Mouse (Mus musculus): ENCODE measurements at regions not wholly inside any gene's neighbourhood (a gene's known extent, or its start where the extent isn't known, plus 50 kb on each side); places are given as distances from the start of the nearest gene placed in this dataset.

GRCm38 (mm10) chr2:72674856-72675440 is 199.0 kb downstream of the Cdca7 start:
- DNase-seq (ENCODE audit: low spot score) (no peak), ATAC-seq (replicated peaks; ENCODE audit: low FRiP score, low TSS enrichment, low read depth) (no peak)
- Histone ChIP-seq H3K9me3 (ENCODE audit: control insufficient read depth, low read length) (no peaks in the 10 kb centered on the region), H3K4me2 (ENCODE audit: low read length) (peak overlapping the region; percentile 6; the same call in 1 of the 2 replicates), H3K27ac (ENCODE audit: low read depth) (peak overlapping the region; percentile 47; the same call in 1 of the 2 replicates), H3K27me3 (replicated peaks; ENCODE audit: control insufficient read depth, insufficient read depth, low read length) (no peaks in the 10 kb centered on the region), H3K36me3 (ENCODE audit: control insufficient read depth, insufficient read depth, low read length) (no peaks in the 10 kb centered on the region), H3K4me3 (ENCODE audit: low read depth, low read length) (no peak overlapping the region), H3K9ac (ENCODE audit: low read length) (no peak overlapping the region), H3K4me1 (replicated peaks; ENCODE audit: control insufficient read depth, insufficient read depth, low read length) (peaks cover 7% of the 10 kb centered on the region; the same call in 1 of the 2 replicates)
- WGBS: 61% methylated on average over 6 of the region's 6 CpGs

GRCm38 (mm10) chr2:72677731-72678130 is 201.8 kb downstream of the Cdca7 start:
- Histone ChIP-seq H3K27me3 (replicated peaks; ENCODE audit: control insufficient read depth, insufficient read depth, low read length) (no peaks in the 10 kb centered on the region), H3K27ac (ENCODE audit: low read depth) (no peak overlapping the region), H3K9me3 (ENCODE audit: control insufficient read depth, low read length) (no peaks in the 10 kb centered on the region), H3K4me3 (ENCODE audit: low read depth, low read length) (no peak overlapping the region), H3K4me1 (replicated peaks; ENCODE audit: control insufficient read depth, insufficient read depth, low read length) (peaks cover 7% of the 10 kb centered on the region; the same call in 1 of the 2 replicates), H3K9ac (ENCODE audit: low read length) (no peak overlapping the region), H3K4me2 (ENCODE audit: low read length) (no peak overlapping the region), H3K36me3 (ENCODE audit: control insufficient read depth, insufficient read depth, low read length) (no peaks in the 10 kb centered on the region)
- no peak for ATAC-seq (replicated peaks; ENCODE audit: low FRiP score, low TSS enrichment, low read depth)
- 80% methylated on average over 8 of the region's 8 CpGs for WGBS
- DNase-seq (ENCODE audit: low spot score): no peak

DNA sequence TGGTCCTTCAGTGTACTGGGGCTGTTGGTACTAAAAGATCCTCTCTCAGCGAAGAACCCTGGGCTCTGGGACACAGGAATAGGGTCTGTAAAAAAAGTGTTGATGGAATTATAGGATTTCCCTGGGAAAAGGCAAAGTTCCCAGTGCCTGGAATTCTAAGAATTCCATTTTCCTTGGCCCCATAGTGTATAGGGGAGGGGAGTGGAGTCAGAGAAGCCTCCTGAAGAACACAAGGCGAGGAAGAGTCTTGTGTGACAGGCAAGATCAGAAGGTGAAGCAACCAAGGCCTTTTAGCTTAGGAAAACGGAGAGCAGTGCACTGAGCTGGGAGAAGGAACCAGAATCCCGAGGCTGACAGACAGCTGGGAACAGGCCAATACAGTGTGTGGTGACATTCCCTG is 212.1 kb downstream of the Cdca7 start:
- DNase-seq (ENCODE audit: low spot score) (no peak), ATAC-seq (replicated peaks; ENCODE audit: low FRiP score, low TSS enrichment, low read depth) (no peak)
- 54% methylated on average over 4 of the region's 4 CpGs for WGBS
- Histone ChIP-seq H3K9ac (ENCODE audit: low read length) (no peak overlapping the region), H3K27ac (ENCODE audit: low read depth) (no peak overlapping the region), H3K9me3 (ENCODE audit: control insufficient read depth, low read length) (peaks cover 11% of the 10 kb centered on the region; the same call in 1 of the 2 replicates), H3K27me3 (replicated peaks; ENCODE audit: control insufficient read depth, insufficient read depth, low read length) (no peaks in the 10 kb centered on the region), H3K4me1 (replicated peaks; ENCODE audit: control insufficient read depth, insufficient read depth, low read length) (no peaks in the 10 kb centered on the region), H3K4me2 (ENCODE audit: low read length) (no peak overlapping the region), H3K36me3 (ENCODE audit: control insufficient read depth, insufficient read depth, low read length) (no peaks in the 10 kb centered on the region), H3K4me3 (ENCODE audit: low read depth, low read length) (no peak overlapping the region)

DNA sequence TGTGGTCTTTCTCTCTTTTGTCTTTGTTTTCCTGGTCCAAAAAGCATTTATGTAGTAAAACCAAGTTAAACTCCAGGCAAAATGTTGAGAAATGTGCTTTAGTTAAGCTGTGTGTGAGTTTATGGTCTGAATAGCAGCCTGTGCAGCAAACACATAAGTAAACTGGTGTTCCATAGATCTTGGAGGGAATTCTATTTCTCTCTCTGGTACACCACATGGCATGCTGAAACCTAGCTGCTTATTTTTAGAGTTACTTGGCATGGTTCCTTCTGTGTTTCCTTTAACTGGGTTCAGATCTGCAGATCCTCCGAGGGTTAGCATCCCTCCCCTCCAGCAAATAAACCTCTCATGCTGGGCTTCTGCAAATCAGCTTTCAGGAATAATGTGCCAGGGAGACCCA is 225.1 kb downstream of the Cdca7 start:
- Histone ChIP-seq H3K27ac (ENCODE audit: low read depth) (no peak overlapping the region), H3K4me1 (replicated peaks; ENCODE audit: control insufficient read depth, insufficient read depth, low read length) (no peaks in the 10 kb centered on the region), H3K4me2 (ENCODE audit: low read length) (no peak overlapping the region), H3K4me3 (ENCODE audit: low read depth, low read length) (no peak overlapping the region), H3K27me3 (replicated peaks; ENCODE audit: control insufficient read depth, insufficient read depth, low read length) (no peaks in the 10 kb centered on the region), H3K9me3 (ENCODE audit: control insufficient read depth, low read length) (no peaks in the 10 kb centered on the region), H3K36me3 (ENCODE audit: control insufficient read depth, insufficient read depth, low read length) (no peaks in the 10 kb centered on the region), H3K9ac (ENCODE audit: low read length) (no peak overlapping the region)
- WGBS: 34% methylated on average over 1 of the region's 1 CpGs
- ATAC-seq (replicated peaks; ENCODE audit: low FRiP score, low TSS enrichment, low read depth): no peak
- no peak for DNase-seq (ENCODE audit: low spot score)

GRCm38 (mm10) chr2:72703238-72703637 is 227.3 kb downstream of the Cdca7 start:
- Histone ChIP-seq H3K9ac (ENCODE audit: low read length) (no peak overlapping the region), H3K4me2 (ENCODE audit: low read length) (no peak overlapping the region), H3K27ac (ENCODE audit: low read depth) (no peak overlapping the region), H3K9me3 (ENCODE audit: control insufficient read depth, low read length) (no peaks in the 10 kb centered on the region), H3K4me3 (ENCODE audit: low read depth, low read length) (no peak overlapping the region), H3K36me3 (ENCODE audit: control insufficient read depth, insufficient read depth, low read length) (no peaks in the 10 kb centered on the region), H3K27me3 (replicated peaks; ENCODE audit: control insufficient read depth, insufficient read depth, low read length) (no peaks in the 10 kb centered on the region), H3K4me1 (replicated peaks; ENCODE audit: control insufficient read depth, insufficient read depth, low read length) (no peaks in the 10 kb centered on the region)
- ATAC-seq (replicated peaks; ENCODE audit: low FRiP score, low TSS enrichment, low read depth) (no peak), DNase-seq (ENCODE audit: low spot score) (no peak)
- WGBS: 85% methylated on average over 11 of the region's 11 CpGs

DNA sequence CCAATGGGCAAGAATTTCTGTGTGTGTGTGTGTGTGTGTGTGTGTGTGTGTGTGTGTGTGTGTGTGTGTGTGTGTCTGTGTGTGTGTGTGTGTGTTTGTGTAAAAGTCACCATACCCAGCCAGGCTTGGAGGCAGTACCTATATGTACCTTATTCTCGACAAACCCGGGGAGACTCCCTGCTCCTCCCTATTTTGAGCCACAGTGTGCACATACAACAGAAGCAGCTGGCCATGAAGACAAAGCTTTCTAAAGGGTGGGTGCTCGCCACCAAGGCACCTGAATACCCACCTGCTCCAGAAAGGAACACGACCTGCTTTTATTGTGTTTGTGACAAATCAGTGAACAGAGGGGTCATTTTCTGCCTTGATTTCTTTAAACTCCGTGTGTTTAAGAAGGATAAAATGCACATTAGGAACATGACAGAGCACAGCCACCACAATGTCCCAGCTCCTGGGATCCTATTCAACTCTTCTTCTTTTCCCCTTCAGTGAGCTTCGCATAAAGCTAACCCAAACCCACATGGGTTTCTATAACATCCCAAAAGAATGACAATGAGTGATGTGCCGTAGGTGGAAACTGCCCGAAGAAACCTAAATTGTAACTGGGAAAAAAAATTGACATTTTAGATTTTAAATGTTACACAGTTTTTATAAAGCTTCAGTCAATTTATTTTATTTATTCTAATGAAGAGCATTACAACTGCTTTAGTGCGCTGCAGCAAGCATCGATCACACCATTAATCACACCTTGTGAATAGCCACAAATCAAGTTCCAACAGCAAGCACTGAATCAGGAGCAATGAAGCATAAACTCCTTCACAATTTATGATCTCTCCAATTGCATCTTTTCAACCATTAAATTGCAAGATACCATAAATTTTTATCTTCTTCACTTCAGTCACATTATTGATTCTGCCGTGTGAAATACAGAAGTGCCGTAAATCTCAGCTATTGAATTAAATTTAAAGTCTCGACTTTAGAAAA is 232.0 kb downstream of the Cdca7 start:
- H3K4me3 ChIP-seq (ENCODE audit: low read depth, low read length): no peak overlapping the region
- no peak for DNase-seq (ENCODE audit: low spot score)
- no peak overlapping the region for H3K4me2 ChIP-seq (ENCODE audit: low read length)
- WGBS: 80% methylated on average over 13 of the region's 13 CpGs
- H3K36me3 ChIP-seq (ENCODE audit: control insufficient read depth, insufficient read depth, low read length): no peaks in the 10 kb centered on the region
- no peaks in the 10 kb centered on the region for H3K27me3 ChIP-seq (replicated peaks; ENCODE audit: control insufficient read depth, insufficient read depth, low read length)
- no peak for ATAC-seq (replicated peaks; ENCODE audit: low FRiP score, low TSS enrichment, low read depth)
- H3K9ac ChIP-seq (ENCODE audit: low read length): no peak overlapping the region
- H3K9me3 ChIP-seq (ENCODE audit: control insufficient read depth, low read length): no peaks in the 10 kb centered on the region
- H3K4me1 ChIP-seq (replicated peaks; ENCODE audit: control insufficient read depth, insufficient read depth, low read length): no peaks in the 10 kb centered on the region
- H3K27ac ChIP-seq (ENCODE audit: low read depth): no peak overlapping the region

GRCm38 (mm10) chr2:72716931-72717330 is 241.0 kb downstream of the Cdca7 start:
- H3K27me3 ChIP-seq (replicated peaks; ENCODE audit: control insufficient read depth, insufficient read depth, low read length): no peaks in the 10 kb centered on the region
- ATAC-seq (replicated peaks; ENCODE audit: low FRiP score, low TSS enrichment, low read depth) (no peak), DNase-seq (ENCODE audit: low spot score) (no peak)
- H3K36me3 ChIP-seq (ENCODE audit: control insufficient read depth, insufficient read depth, low read length): no peaks in the 10 kb centered on the region
- H3K9me3 ChIP-seq (ENCODE audit: control insufficient read depth, low read length): no peaks in the 10 kb centered on the region
- 76% methylated on average over 4 of the region's 4 CpGs for WGBS
- no peaks in the 10 kb centered on the region for H3K4me1 ChIP-seq (replicated peaks; ENCODE audit: control insufficient read depth, insufficient read depth, low read length)
- no peak overlapping the region for H3K27ac ChIP-seq (ENCODE audit: low read depth)
- no peak overlapping the region for H3K9ac ChIP-seq (ENCODE audit: low read length)
- no peak overlapping the region for H3K4me2 ChIP-seq (ENCODE audit: low read length)
- no peak overlapping the region for H3K4me3 ChIP-seq (ENCODE audit: low read depth, low read length)

DNA sequence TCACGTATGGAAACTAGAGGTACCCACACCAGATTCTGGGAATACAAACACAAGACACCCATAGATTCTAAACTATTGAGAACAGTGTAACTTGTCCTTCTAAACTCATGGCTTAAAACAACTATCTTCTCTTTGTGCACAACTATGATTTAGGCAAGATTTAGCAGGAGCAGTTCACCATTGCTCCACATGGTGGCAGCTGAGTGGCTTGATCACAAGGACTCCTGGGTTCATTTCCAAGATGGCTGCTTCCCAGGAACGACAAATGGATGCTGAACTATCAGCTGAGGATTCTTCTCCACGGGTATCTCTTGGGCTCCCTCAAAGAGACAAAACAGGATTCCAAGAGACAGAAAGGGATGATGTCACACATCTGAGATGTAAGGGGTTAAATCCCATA is 251.5 kb downstream of the Sp3 start:
- no peaks in the 10 kb centered on the region for H3K27me3 ChIP-seq (replicated peaks; ENCODE audit: control insufficient read depth, insufficient read depth, low read length)
- H3K4me2 ChIP-seq (ENCODE audit: low read length): no peak overlapping the region
- H3K27ac ChIP-seq (ENCODE audit: low read depth): no peak overlapping the region
- DNase-seq (ENCODE audit: low spot score) (no peak), ATAC-seq (replicated peaks; ENCODE audit: low FRiP score, low TSS enrichment, low read depth) (no peak)
- H3K4me3 ChIP-seq (ENCODE audit: low read depth, low read length): no peak overlapping the region
- no peaks in the 10 kb centered on the region for H3K9me3 ChIP-seq (ENCODE audit: control insufficient read depth, low read length)
- WGBS: 60% methylated on average over 3 of the region's 3 CpGs
- H3K4me1 ChIP-seq (replicated peaks; ENCODE audit: control insufficient read depth, insufficient read depth, low read length): no peaks in the 10 kb centered on the region
- no peak overlapping the region for H3K9ac ChIP-seq (ENCODE audit: low read length)
- H3K36me3 ChIP-seq (ENCODE audit: control insufficient read depth, insufficient read depth, low read length): no peaks in the 10 kb centered on the region
